Mouse (Mus musculus): ENCODE measurements around the gene Adipor2.

DNA sequence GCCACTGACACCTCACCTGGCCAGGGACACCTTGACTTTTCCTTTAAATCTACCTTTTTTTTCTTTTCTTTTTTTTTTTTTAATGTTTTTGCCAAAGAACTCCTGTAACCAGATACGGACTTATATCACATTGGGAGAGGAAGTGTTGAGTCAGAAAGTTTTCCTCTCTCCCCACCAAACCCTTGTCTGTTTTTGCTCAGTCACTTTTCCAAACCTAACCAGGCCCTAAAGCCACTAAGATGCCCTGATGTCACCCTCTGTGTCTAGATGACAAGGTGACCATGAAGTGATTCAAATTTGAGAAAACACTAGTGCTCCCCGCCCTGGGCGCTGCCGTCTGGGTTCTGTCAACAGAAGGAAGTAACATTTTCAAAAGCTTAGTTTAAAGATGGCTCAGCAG lies 41.5 kb upstream of the Adipor2 start:
- TF ChIP-seq CTCF (IDR thresholded peaks at IDR 0.05; ENCODE audit: insufficient read depth, low read depth, low read length) (no peak), POLR2A (IDR thresholded peaks at IDR 0.05; ENCODE audit: insufficient read depth, low read depth, low read length) (no peak)
